Mouse (Mus musculus): ENCODE results near the gene Scn2a. TPM values are rescaled to one million over a fixed set of nuclear protein-coding genes. Genes with fewer than 3 reads are reported as not detected.

Gene Scn2a
- polyA plus RNA-seq, 1 experiment from 2014 or later = 3.2 TPM

- WGBS = 61% methylated on average over 18 of the region's 18 CpGs
- Histone ChIP-seq H3K4me1 (peaks cover 27% of the 10 kb centered on the region), H3K9me3 (replicated peaks) (no peaks in the 10 kb centered on the region), H3K4me3 (peak overlapping the region; percentile 41), H3K36me3 (no peaks in the 10 kb centered on the region), H3K27ac (replicated peaks) (no peak overlapping the region), H3K27me3 (ENCODE audit: low read depth, poor library complexity, severe bottlenecking) (no peaks in the 10 kb centered on the region)
- no peak for DNase-seq (ENCODE audit: low spot score)
These were observed 47.2 kb downstream of the Scn2a start for GRCm38 (mm10) chr2:65667590-65668436.

- H3K27me3 ChIP-seq (ENCODE audit: low read depth, poor library complexity, severe bottlenecking) = no peaks in the 10 kb centered on the region
- no peaks in the 10 kb centered on the region for H3K36me3 ChIP-seq
- no peaks in the 10 kb centered on the region for H3K9me3 ChIP-seq (replicated peaks)
- H3K4me1 ChIP-seq = peaks cover 27% of the 10 kb centered on the region
- H3K4me3 ChIP-seq = peak overlapping the region; percentile 41
- H3K27ac ChIP-seq (replicated peaks) = peak overlapping the region; percentile 70
- peak; percentile 84 for DNase-seq (ENCODE audit: low spot score)
- WGBS = 19% methylated on average over 12 of the region's 12 CpGs
These were observed 48.0 kb downstream of the Scn2a start for GRCm38 (mm10) chr2:65668437-65669135.

GRCm38 (mm10) chr2:65669561-65669960 is 49.0 kb downstream of the Scn2a start:
- no peaks in the 10 kb centered on the region for H3K9me3 ChIP-seq (replicated peaks)

GRCm38 (mm10) chr2:65670153-65670817 is 49.7 kb downstream of the Scn2a start:
- H3K4me1 ChIP-seq = peaks cover 14% of the 10 kb centered on the region

More at GRCm38 (mm10) chr2:65669561-65669960, 49.0 kb downstream of the Scn2a start:
- Histone ChIP-seq H3K36me3 (no peaks in the 10 kb centered on the region), H3K27me3 (ENCODE audit: low read depth, poor library complexity, severe bottlenecking) (no peaks in the 10 kb centered on the region), H3K27ac (replicated peaks) (no peak overlapping the region), H3K4me1 (peaks cover 21% of the 10 kb centered on the region), H3K4me3 (no peak overlapping the region)
- 84% methylated on average over 8 of the region's 8 CpGs for WGBS
- DNase-seq (ENCODE audit: low spot score) = no peak

GRCm38 (mm10) chr2:65679621-65680020 is 59.0 kb downstream of the Scn2a start:
- 90% methylated on average over 4 of the region's 4 CpGs for WGBS

More at GRCm38 (mm10) chr2:65670153-65670817, 49.7 kb downstream of the Scn2a start:
- Histone ChIP-seq H3K4me3 (no peak overlapping the region), H3K9me3 (replicated peaks) (no peaks in the 10 kb centered on the region), H3K27ac (replicated peaks) (no peak overlapping the region), H3K27me3 (ENCODE audit: low read depth, poor library complexity, severe bottlenecking) (no peaks in the 10 kb centered on the region), H3K36me3 (no peaks in the 10 kb centered on the region)
- DNase-seq (ENCODE audit: low spot score) = no peak
- 64% methylated on average over 12 of the region's 12 CpGs for WGBS

GRCm38 (mm10) chr2:65685151-65685550 is 64.6 kb downstream of the Scn2a start:
- no peak for DNase-seq (ENCODE audit: low spot score)
- H3K27me3 ChIP-seq (ENCODE audit: low read depth, poor library complexity, severe bottlenecking) = no peaks in the 10 kb centered on the region
- WGBS = 90% methylated on average over 3 of the region's 3 CpGs
- no peaks in the 10 kb centered on the region for H3K4me1 ChIP-seq
- H3K27ac ChIP-seq (replicated peaks) = no peak overlapping the region
- H3K36me3 ChIP-seq = no peaks in the 10 kb centered on the region
- no peak overlapping the region for H3K4me3 ChIP-seq
- H3K9me3 ChIP-seq (replicated peaks) = no peaks in the 10 kb centered on the region

More at GRCm38 (mm10) chr2:65679621-65680020, 59.0 kb downstream of the Scn2a start:
- Histone ChIP-seq H3K4me3 (no peak overlapping the region), H3K4me1 (no peaks in the 10 kb centered on the region), H3K9me3 (replicated peaks) (no peaks in the 10 kb centered on the region), H3K27me3 (ENCODE audit: low read depth, poor library complexity, severe bottlenecking) (no peaks in the 10 kb centered on the region), H3K36me3 (no peaks in the 10 kb centered on the region), H3K27ac (replicated peaks) (no peak overlapping the region)
- DNase-seq (ENCODE audit: low spot score) = no peak

GRCm38 (mm10) chr2:65690456-65691184 is 70.0 kb downstream of the Scn2a start:
- H3K9me3 ChIP-seq (replicated peaks) = no peaks in the 10 kb centered on the region
- H3K4me3 ChIP-seq = no peak overlapping the region
- 88% methylated on average over 6 of the region's 6 CpGs for WGBS
- no peak for DNase-seq (ENCODE audit: low spot score)
- H3K36me3 ChIP-seq = no peaks in the 10 kb centered on the region
- no peak overlapping the region for H3K27ac ChIP-seq (replicated peaks)
- H3K4me1 ChIP-seq = no peaks in the 10 kb centered on the region
- H3K27me3 ChIP-seq (ENCODE audit: low read depth, poor library complexity, severe bottlenecking) = no peaks in the 10 kb centered on the region

GRCm38 (mm10) chr2:65694485-65694884 is 73.9 kb downstream of the Scn2a start:
- Histone ChIP-seq H3K4me3 (no peak overlapping the region), H3K4me1 (no peaks in the 10 kb centered on the region), H3K27me3 (ENCODE audit: low read depth, poor library complexity, severe bottlenecking) (no peaks in the 10 kb centered on the region), H3K36me3 (no peaks in the 10 kb centered on the region), H3K27ac (replicated peaks) (no peak overlapping the region), H3K9me3 (replicated peaks) (no peaks in the 10 kb centered on the region)
- WGBS = 80% methylated on average over 3 of the region's 3 CpGs
- no peak for DNase-seq (ENCODE audit: low spot score)

GRCm38 (mm10) chr2:65695061-65695460 is 74.5 kb downstream of the Scn2a start:
- no peaks in the 10 kb centered on the region for H3K4me1 ChIP-seq
- no peak overlapping the region for H3K27ac ChIP-seq (replicated peaks)
- no peak overlapping the region for H3K4me3 ChIP-seq
- H3K36me3 ChIP-seq = no peaks in the 10 kb centered on the region
- no peaks in the 10 kb centered on the region for H3K27me3 ChIP-seq (ENCODE audit: low read depth, poor library complexity, severe bottlenecking)
- no peaks in the 10 kb centered on the region for H3K9me3 ChIP-seq (replicated peaks)
- DNase-seq (ENCODE audit: low spot score) = no peak
- WGBS = 81% methylated on average over 7 of the region's 7 CpGs

- H3K4me3 ChIP-seq = no peak overlapping the region
These were observed 79.7 kb downstream of the Scn2a start for GRCm38 (mm10) chr2:65700246-65700645.

GRCm38 (mm10) chr2:65701175-65701574 is 80.6 kb downstream of the Scn2a start:
- H3K27me3 ChIP-seq (ENCODE audit: low read depth, poor library complexity, severe bottlenecking) = no peaks in the 10 kb centered on the region
- no peak for DNase-seq (ENCODE audit: low spot score)
- H3K36me3 ChIP-seq = no peaks in the 10 kb centered on the region
- H3K27ac ChIP-seq (replicated peaks) = no peak overlapping the region
- H3K4me1 ChIP-seq = no peaks in the 10 kb centered on the region
- no peak overlapping the region for H3K4me3 ChIP-seq
- H3K9me3 ChIP-seq (replicated peaks) = no peaks in the 10 kb centered on the region
- WGBS = 92% methylated on average over 3 of the region's 3 CpGs

More at GRCm38 (mm10) chr2:65700246-65700645, 79.7 kb downstream of the Scn2a start:
- Histone ChIP-seq H3K4me1 (no peaks in the 10 kb centered on the region), H3K36me3 (no peaks in the 10 kb centered on the region), H3K27ac (replicated peaks) (no peak overlapping the region), H3K9me3 (replicated peaks) (no peaks in the 10 kb centered on the region), H3K27me3 (ENCODE audit: low read depth, poor library complexity, severe bottlenecking) (no peaks in the 10 kb centered on the region)
- WGBS = 83% methylated on average over 1 of the region's 1 CpGs
- DNase-seq (ENCODE audit: low spot score) = no peak

- no peak for DNase-seq (ENCODE audit: low spot score)
- no peak overlapping the region for H3K4me3 ChIP-seq
- no peaks in the 10 kb centered on the region for H3K36me3 ChIP-seq
- H3K4me1 ChIP-seq = no peaks in the 10 kb centered on the region
- H3K9me3 ChIP-seq (replicated peaks) = no peaks in the 10 kb centered on the region
- WGBS = 95% methylated on average over 6 of the region's 6 CpGs
- H3K27ac ChIP-seq (replicated peaks) = no peak overlapping the region
- no peaks in the 10 kb centered on the region for H3K27me3 ChIP-seq (ENCODE audit: low read depth, poor library complexity, severe bottlenecking)
These were observed 101.7 kb downstream of the Scn2a start for GRCm38 (mm10) chr2:65722219-65722800.

Data from midbrain, embryonic 10.5 days (tissue).